Mouse (Mus musculus): ENCODE measurements around the gene Gm13030.
"Not testable (repeated sequence)": the region's sequence is repeated elsewhere in the genome, so short reads cannot be mapped to it uniquely, and the experiment has no call there.

- TF ChIP-seq GATA1 (IDR thresholded peaks at IDR 0.05; ENCODE audit: borderline replicate concordance, low read length); FLI1 (IDR thresholded peaks at IDR 0.05; ENCODE audit: low read length): not testable (repeated sequence)
These were observed 1.5 kb upstream of the Gm13030 start for GRCm38 (mm10) chr4:138875275-138875674.
